11 mouse cellular contexts compared by ENCODE assay signal in the genomic region with DNA sequence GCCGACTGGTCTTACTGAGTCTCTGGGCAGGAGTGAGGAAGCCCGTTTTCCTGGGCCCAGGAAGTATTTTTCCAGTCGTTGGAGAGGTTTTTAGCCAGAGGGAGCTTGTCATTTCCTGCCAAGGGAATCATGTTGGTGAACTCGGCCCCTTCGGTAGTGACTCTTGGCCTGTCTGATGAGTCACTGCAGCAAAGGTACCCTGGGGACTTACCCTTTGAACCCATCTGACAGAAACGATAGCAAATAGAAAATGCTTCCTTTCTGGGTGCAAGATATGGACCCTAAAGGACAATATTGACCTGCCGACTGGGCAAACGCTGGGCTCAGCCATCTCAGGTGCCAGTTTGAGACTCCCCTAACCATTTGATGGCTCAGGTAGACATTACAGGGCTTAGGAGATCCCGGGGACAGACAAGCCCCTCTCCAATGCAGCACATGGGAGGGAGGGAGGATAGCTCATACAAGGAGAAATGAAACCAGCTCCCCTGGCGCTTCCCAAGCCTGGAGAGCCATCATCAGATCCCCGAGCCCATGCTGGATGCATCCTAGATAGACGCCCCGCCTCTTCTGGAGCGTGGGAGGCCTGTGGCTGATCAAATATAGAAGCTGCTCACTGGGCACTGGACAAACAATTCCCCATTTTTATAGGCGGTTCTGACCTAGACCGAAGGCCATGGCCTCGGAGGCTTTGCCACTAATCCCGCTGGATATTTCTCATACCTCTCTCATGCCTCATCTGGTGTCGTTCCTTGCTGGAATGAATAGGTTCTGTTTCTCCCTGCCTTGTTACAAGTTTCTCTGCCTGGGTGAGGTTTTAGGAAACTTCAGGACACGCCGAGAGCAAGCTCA.
DNase-seq lines count a peak whose midpoint lies in the region; ATAC-seq and TF ChIP-seq lines count a peak whose summit lies in the region.
"Had no signal": no experiment of that assay in that cellular context is flagged by ENCODE, and none has a peak within 500 bp of the region (broad histone marks: within the 10 kb centered on the region; RNA-seq: fewer than 3 reads in every experiment).

No protein-coding gene starts in this region.

- H3K36me3 ChIP-seq in heart, embryonic 12.5 days: no peaks in the 10 kb centered on the region
- H3K36me3 ChIP-seq in C2C12 (ENCODE audit: control insufficient read depth, insufficient read depth): no peaks in the 10 kb centered on the region
- H3K36me3 ChIP-seq in embryonic facial prominence, embryonic 10.5 days (replicated peaks): no peaks in the 10 kb centered on the region
- no peaks in the 10 kb centered on the region for H3K36me3 ChIP-seq in liver, embryonic 15.5 days (replicated peaks)
- H3K36me3 ChIP-seq in lung, postnatal 0 days (ENCODE audit: insufficient read depth, low read length): no peaks in the 10 kb centered on the region
- H3K36me3 ChIP-seq: midbrain, embryonic 15.5 days had no signal

- peaks cover 86% of the 10 kb centered on the region for H3K27me3 ChIP-seq in heart, embryonic 12.5 days (replicated peaks)
- H3K27me3 ChIP-seq in C2C12 (ENCODE audit: control insufficient read depth, insufficient read depth, insufficient read length): no peaks in the 10 kb centered on the region
- peaks cover 10% of the 10 kb centered on the region for H3K27me3 ChIP-seq in embryonic facial prominence, embryonic 10.5 days (replicated peaks; ENCODE audit: low read depth, poor library complexity, severe bottlenecking)
- no peaks in the 10 kb centered on the region for H3K27me3 ChIP-seq in liver, embryonic 15.5 days
- H3K27me3 ChIP-seq in lung, postnatal 0 days (replicated peaks; ENCODE audit: insufficient read depth, low read length): no peaks in the 10 kb centered on the region
- H3K27me3 ChIP-seq: midbrain, embryonic 15.5 days had no signal

- H3K79me3 ChIP-seq in C2C12 (ENCODE audit: low read depth): peaks cover 68% of the 10 kb centered on the region

- H3K9me3 ChIP-seq in heart, embryonic 12.5 days (replicated peaks): no peaks in the 10 kb centered on the region
- H3K9me3 ChIP-seq in embryonic facial prominence, embryonic 10.5 days: no peaks in the 10 kb centered on the region
- no peaks in the 10 kb centered on the region for H3K9me3 ChIP-seq in liver, embryonic 15.5 days (replicated peaks)
- H3K9me3 ChIP-seq in lung, postnatal 0 days (ENCODE audit: low read length): no peaks in the 10 kb centered on the region
- H3K9me3 ChIP-seq: midbrain, embryonic 15.5 days had no signal

- TF ChIP-seq CTCF in C2C12 (IDR thresholded peaks at IDR 0.05; ENCODE audit: control insufficient read depth, insufficient read depth, insufficient read length): no peak
- TF ChIP-seq CTCF in lung, postnatal 0 days (IDR thresholded peaks at IDR 0.05): no peak

- 62% methylated on average over 21 of the region's 21 CpGs for WGBS in heart, embryonic 12.5 days
- 57% methylated on average over 21 of the region's 21 CpGs for WGBS in embryonic facial prominence, embryonic 10.5 days
- WGBS in liver, embryonic 15.5 days (ENCODE audit: insufficient replicate concordance): 55% methylated on average over 21 of the region's 21 CpGs
- WGBS in lung, postnatal 0 days: 58% methylated on average over 21 of the region's 21 CpGs

- no peak for TF ChIP-seq EP300 in lung, postnatal 0 days (IDR thresholded peaks at IDR 0.05)

- ATAC-seq in heart, embryonic 12.5 days (ENCODE audit: insufficient number of reproducible peaks, low FRiP score): no peak
- peak; percentile 45 for ATAC-seq in liver, embryonic 15.5 days (ENCODE audit: insufficient read depth)
- ATAC-seq in lung, postnatal 0 days: no peak
- ATAC-seq: inflammation-experienced regulatory T-cells, adult 6 months had no signal

- no peak overlapping the region for H3K4me3 ChIP-seq in heart, embryonic 12.5 days
- peak overlapping the region; percentile 28 for H3K4me3 ChIP-seq in C2C12 (ENCODE audit: insufficient read depth, poor library complexity, severe bottlenecking)
- H3K4me3 ChIP-seq in embryonic facial prominence, embryonic 10.5 days: no peak overlapping the region
- no peak overlapping the region for H3K4me3 ChIP-seq in liver, embryonic 15.5 days (replicated peaks)
- no peak overlapping the region for H3K4me3 ChIP-seq in lung, postnatal 0 days (ENCODE audit: low read depth, low read length)
- H3K4me3 ChIP-seq: midbrain, embryonic 15.5 days had no signal

- no peak overlapping the region for H3K4me2 ChIP-seq in heart, embryonic 12.5 days
- peak overlapping the region; percentile 27; the same call in 1 of the 2 replicates for H3K4me2 ChIP-seq in liver, embryonic 15.5 days
- H3K4me2 ChIP-seq in lung, postnatal 0 days (replicated peaks; ENCODE audit: low read depth, low read length): no peak overlapping the region
- H3K4me2 ChIP-seq: midbrain, embryonic 15.5 days had no signal

- H3K9ac ChIP-seq in heart, embryonic 12.5 days: no peak overlapping the region
- H3K9ac ChIP-seq in liver, embryonic 15.5 days: no peak overlapping the region
- no peak overlapping the region for H3K9ac ChIP-seq in lung, postnatal 0 days (replicated peaks; ENCODE audit: low read depth)
- H3K9ac ChIP-seq: midbrain, embryonic 15.5 days had no signal

- no peak overlapping the region for H3K27ac ChIP-seq in heart, embryonic 12.5 days (ENCODE audit: poor library complexity, severe bottlenecking)
- peak overlapping the region; percentile 57 for H3K27ac ChIP-seq in embryonic facial prominence, embryonic 10.5 days (replicated peaks)
- 0 out of 2 replicates have a peak overlapping the region, but pooled peaks have one; percentile 48 for H3K27ac ChIP-seq in liver, embryonic 15.5 days (replicated peaks)
- H3K27ac ChIP-seq in lung, postnatal 0 days (ENCODE audit: low read length): no peak overlapping the region

- peaks cover 30% of the 10 kb centered on the region for H3K4me1 ChIP-seq in heart, embryonic 12.5 days (replicated peaks)
- peaks cover 72% of the 10 kb centered on the region for H3K4me1 ChIP-seq in embryonic facial prominence, embryonic 10.5 days
- peaks cover 4% of the 10 kb centered on the region; the same call in 1 of the 2 replicates for H3K4me1 ChIP-seq in liver, embryonic 15.5 days (replicated peaks)
- H3K4me1 ChIP-seq in lung, postnatal 0 days (ENCODE audit: insufficient read depth, low read depth, low read length): peaks cover 5% of the 10 kb centered on the region; the same call in 1 of the 2 replicates

- H3ac ChIP-seq in C2C12 (ENCODE audit: control insufficient read depth, insufficient read length, low read depth): peak overlapping the region; percentile 53

- peak; percentile 93 for DNase-seq in heart, adult 11 months
- DNase-seq in embryonic facial prominence, embryonic 10.5 days (ENCODE audit: low spot score): no peak
- DNase-seq in cerebellum, adult 8-10 months: no peak
- no peak for DNase-seq in layer of hippocampus, adult 9-10 months (ENCODE audit: low spot score)
- no peak for DNase-seq in lung, postnatal 0 days (ENCODE audit: low spot score)
- DNase-seq: cerebellum, postnatal 14 days had no signal

- H3K79me2 ChIP-seq in C2C12 (ENCODE audit: control insufficient read depth, insufficient read depth): peaks cover 94% of the 10 kb centered on the region

TF ChIP-seq in C2C12, 6 proteins besides CTCF, POLR2A, EP300 and RAD21:
- TF ChIP-seq CEBPB (IDR thresholded peaks at IDR 0.05; ENCODE audit: low read depth): no peak
- TF ChIP-seq FOSL1 (IDR thresholded peaks at IDR 0.05; ENCODE audit: insufficient read depth, low read length, poor library complexity, severe bottlenecking): peak; percentile 24
- TF ChIP-seq MAX (IDR thresholded peaks at IDR 0.05): peak; percentile 55
TF ChIP-seq in C2C12: peak in this region for 2.

Comparison
In these comparisons a context has a peak if more than half of its experiments do, and no peak if none do; other contexts are left out.
1. H3K27ac ChIP-seq: peak in embryonic facial prominence, embryonic 10.5 days (single experiment) and liver, embryonic 15.5 days (single experiment); none in heart, embryonic 12.5 days (single experiment) and lung, postnatal 0 days (single experiment).